Mouse (Mus musculus): ENCODE data around the gene Myo1a. TPM values are rescaled to one million over a fixed set of nuclear protein-coding genes. Genes with fewer than 3 reads are reported as not detected.

The Myo1a gene
- polyA plus RNA-seq, 1 experiment from 2014 or later = 0.17 TPM

- 47% methylated on average over 2 of the region's 2 CpGs for WGBS (ENCODE audit: insufficient replicate concordance)
- no peaks in the 10 kb centered on the region for H3K9me3 ChIP-seq (replicated peaks)
- DNase-seq (no peak), ATAC-seq (ENCODE audit: low read depth) (no peak)
- 0 out of 2 replicates have a peak, but pooled peaks cover 6% of the 10 kb centered on the region for H3K27me3 ChIP-seq
- H3K4me3 ChIP-seq (replicated peaks) = no peak overlapping the region
- no peak overlapping the region for H3K4me2 ChIP-seq
- H3K36me3 ChIP-seq = peaks cover under 1% of the 10 kb centered on the region; the same call in 1 of the 2 replicates
- no peak overlapping the region for H3K27ac ChIP-seq
- 0 out of 2 replicates have a peak, but pooled peaks cover 11% of the 10 kb centered on the region for H3K4me1 ChIP-seq (replicated peaks)
- no peak overlapping the region for H3K9ac ChIP-seq
Measured at GRCm38 (mm10) chr10:127704293-127704692, 677 bp upstream of the Myo1a start.

- DNase-seq = no peak
- Histone ChIP-seq H3K4me3 (replicated peaks) (no peak overlapping the region), H3K27me3 (0 out of 2 replicates have a peak, but pooled peaks cover 6% of the 10 kb centered on the region), H3K4me2 (no peak overlapping the region), H3K9me3 (replicated peaks) (no peaks in the 10 kb centered on the region), H3K9ac (no peak overlapping the region), H3K4me1 (replicated peaks) (0 out of 2 replicates have a peak, but pooled peaks cover 11% of the 10 kb centered on the region), H3K36me3 (no peaks in the 10 kb centered on the region), H3K27ac (no peak overlapping the region)
- no peak for ATAC-seq (ENCODE audit: low read depth)
- 33% methylated on average over 4 of the region's 4 CpGs for WGBS (ENCODE audit: insufficient replicate concordance)
Measured at GRCm38 (mm10) chr10:127705783-127706182, 813 bp downstream of the Myo1a start.

GRCm38 (mm10) chr10:127707721-127708120 lies 2.8 kb downstream of the Myo1a start:
- H3K27ac ChIP-seq = no peak overlapping the region
- H3K4me3 ChIP-seq (replicated peaks) = no peak overlapping the region
- H3K4me2 ChIP-seq = no peak overlapping the region
- no peak for ATAC-seq (ENCODE audit: low read depth)
- no peak overlapping the region for H3K9ac ChIP-seq
- no peaks in the 10 kb centered on the region for H3K9me3 ChIP-seq (replicated peaks)
- H3K36me3 ChIP-seq = no peaks in the 10 kb centered on the region
- 0 out of 2 replicates have a peak, but pooled peaks cover 11% of the 10 kb centered on the region for H3K4me1 ChIP-seq (replicated peaks)
- H3K27me3 ChIP-seq = 0 out of 2 replicates have a peak, but pooled peaks cover 6% of the 10 kb centered on the region
- no peak for DNase-seq
- WGBS (ENCODE audit: insufficient replicate concordance) = 65% methylated on average over 7 of the region's 7 CpGs

GRCm38 (mm10) chr10:127708850-127709370 lies 3.9 kb downstream of the Myo1a start:
- Histone ChIP-seq H3K9me3 (replicated peaks) (no peaks in the 10 kb centered on the region), H3K27me3 (0 out of 2 replicates have a peak, but pooled peaks cover 6% of the 10 kb centered on the region), H3K36me3 (no peaks in the 10 kb centered on the region), H3K4me2 (no peak overlapping the region), H3K27ac (no peak overlapping the region), H3K9ac (no peak overlapping the region), H3K4me3 (replicated peaks) (no peak overlapping the region), H3K4me1 (replicated peaks) (0 out of 2 replicates have a peak, but pooled peaks cover 11% of the 10 kb centered on the region)
- 62% methylated on average over 3 of the region's 3 CpGs for WGBS (ENCODE audit: insufficient replicate concordance)
- DNase-seq = no peak
- no peak for ATAC-seq (ENCODE audit: low read depth)

GRCm38 (mm10) chr10:127710331-127710730 lies 5.4 kb downstream of the Myo1a start:
- Histone ChIP-seq H3K27me3 (peaks cover 6% of the 10 kb centered on the region; the same call in 1 of the 2 replicates), H3K27ac (no peak overlapping the region), H3K9ac (no peak overlapping the region), H3K4me3 (replicated peaks) (no peak overlapping the region), H3K9me3 (replicated peaks) (no peaks in the 10 kb centered on the region), H3K4me2 (no peak overlapping the region), H3K4me1 (replicated peaks) (0 out of 2 replicates have a peak, but pooled peaks cover 11% of the 10 kb centered on the region), H3K36me3 (no peaks in the 10 kb centered on the region)
- WGBS (ENCODE audit: insufficient replicate concordance) = 72% methylated on average over 13 of the region's 13 CpGs
- ATAC-seq (ENCODE audit: low read depth) (no peak), DNase-seq (no peak)

GRCm38 (mm10) chr10:127712736-127713135 lies 7.8 kb downstream of the Myo1a start:
- no peak for ATAC-seq (ENCODE audit: low read depth)

GRCm38 (mm10) chr10:127721671-127722418 lies 16.9 kb downstream of the Myo1a start:
- peaks cover 33% of the 10 kb centered on the region for H3K4me1 ChIP-seq (replicated peaks)
- 31% methylated on average over 20 of the region's 20 CpGs for WGBS (ENCODE audit: insufficient replicate concordance)
- no peaks in the 10 kb centered on the region for H3K36me3 ChIP-seq
- H3K27ac ChIP-seq = no peak overlapping the region
- no peak overlapping the region for H3K9ac ChIP-seq
- DNase-seq = no peak
- no peak overlapping the region for H3K4me2 ChIP-seq
- H3K4me3 ChIP-seq (replicated peaks) = no peak overlapping the region
- no peak for ATAC-seq (ENCODE audit: low read depth)
- H3K9me3 ChIP-seq (replicated peaks) = no peaks in the 10 kb centered on the region
- H3K27me3 ChIP-seq = peaks cover 77% of the 10 kb centered on the region

More at GRCm38 (mm10) chr10:127712736-127713135, 7.8 kb downstream of the Myo1a start:
- H3K36me3 ChIP-seq = no peaks in the 10 kb centered on the region
- DNase-seq = no peak
- no peaks in the 10 kb centered on the region for H3K9me3 ChIP-seq (replicated peaks)
- H3K4me2 ChIP-seq = no peak overlapping the region
- H3K4me1 ChIP-seq (replicated peaks) = no peaks in the 10 kb centered on the region
- H3K9ac ChIP-seq = no peak overlapping the region
- H3K27ac ChIP-seq = no peak overlapping the region
- no peak overlapping the region for H3K4me3 ChIP-seq (replicated peaks)
- peaks cover 8% of the 10 kb centered on the region; the same call in 1 of the 2 replicates for H3K27me3 ChIP-seq
- WGBS (ENCODE audit: insufficient replicate concordance) = 64% methylated on average over 6 of the region's 6 CpGs

GRCm38 (mm10) chr10:127724178-127724577 lies 19.2 kb downstream of the Myo1a start, which contains the start of gene Tac2:
TSS of gene Tac2 (plus strand) at chr10:127724478.
- Histone ChIP-seq H3K4me3 (replicated peaks) (peak within 1 kb of the TSS; percentile 21; the same call in 1 of the 2 replicates), H3K9me3 (replicated peaks) (no peaks in the 10 kb centered on the region), H3K27ac (no peak within 1 kb of the TSS), H3K27me3 (peaks cover 75% of the 10 kb centered on the region), H3K9ac (0 out of 2 replicates have a peak within 1 kb of the TSS, but pooled peaks have one; percentile 33), H3K36me3 (no peaks in the 10 kb centered on the region), H3K4me2 (peak within 1 kb of the TSS; percentile 43), H3K4me1 (replicated peaks) (peaks cover 54% of the 10 kb centered on the region)
- ATAC-seq (ENCODE audit: low read depth) (no peak), DNase-seq (no peak)
- WGBS (ENCODE audit: insufficient replicate concordance) = 62% methylated on average over 3 of the region's 3 CpGs

- DNase-seq = no peak
- Histone ChIP-seq H3K27me3 (peaks cover 65% of the 10 kb centered on the region), H3K9me3 (replicated peaks) (no peaks in the 10 kb centered on the region), H3K4me2 (peak overlapping the region; percentile 43), H3K4me1 (replicated peaks) (peaks cover 64% of the 10 kb centered on the region), H3K27ac (no peak overlapping the region), H3K36me3 (no peaks in the 10 kb centered on the region), H3K4me3 (replicated peaks) (peak overlapping the region; percentile 21; the same call in 1 of the 2 replicates), H3K9ac (0 out of 2 replicates have a peak overlapping the region, but pooled peaks have one; percentile 33)
- 63% methylated on average over 4 of the region's 4 CpGs for WGBS (ENCODE audit: insufficient replicate concordance)
- peak; percentile 71 for ATAC-seq (ENCODE audit: low read depth)
Measured at GRCm38 (mm10) chr10:127725136-127725535, 20.2 kb downstream of the Myo1a start.

- Histone ChIP-seq H3K4me3 (replicated peaks) (no peak overlapping the region), H3K27ac (no peak overlapping the region), H3K4me2 (peak overlapping the region; percentile 21; the same call in 1 of the 2 replicates), H3K27me3 (peaks cover 32% of the 10 kb centered on the region), H3K9me3 (replicated peaks) (no peaks in the 10 kb centered on the region), H3K4me1 (replicated peaks) (peaks cover 79% of the 10 kb centered on the region), H3K9ac (0 out of 2 replicates have a peak overlapping the region, but pooled peaks have one; percentile 17), H3K36me3 (no peaks in the 10 kb centered on the region)
- no peak for DNase-seq
- no peak for ATAC-seq (ENCODE audit: low read depth)
- WGBS (ENCODE audit: insufficient replicate concordance) = 67% methylated on average over 8 of the region's 8 CpGs
Measured at GRCm38 (mm10) chr10:127728437-127728836, 23.5 kb downstream of the Myo1a start.

- ATAC-seq (ENCODE audit: low read depth) = peak; percentile 92
- Histone ChIP-seq H3K27ac (peak overlapping the region; percentile 83), H3K9me3 (replicated peaks) (no peaks in the 10 kb centered on the region), H3K27me3 (peaks cover 22% of the 10 kb centered on the region), H3K4me1 (replicated peaks) (peaks cover 90% of the 10 kb centered on the region), H3K36me3 (no peaks in the 10 kb centered on the region), H3K4me2 (peak overlapping the region; percentile 53), H3K9ac (peak overlapping the region; percentile 53), H3K4me3 (replicated peaks) (no peak overlapping the region)
- whole genome bisulfite sequencing (ENCODE audit: insufficient replicate concordance) = 30% methylated on average over 11 of the region's 11 CpGs
- DNase-seq = peak; percentile 67
Measured at GRCm38 (mm10) chr10:127730285-127730932, 25.4 kb downstream of the Myo1a start.

Measured in liver, embryonic 13.5 days (tissue).